Mouse (Mus musculus) thymus, adult 2 months (tissue): ENCODE data around the gene Lypd5.

Source experiments
- CTCF ChIP-seq: fragments of 200-500 bp; IDR thresholded peaks from 2 replicates; pipeline ENCODE4 v1.5.1; 2012; ENCODE audit warnings: mild to moderate bottlenecking, control low read depth, low read length, moderate library complexity, borderline replicate concordance; ENCODE audit not compliant: control insufficient read depth, poor library complexity, insufficient read depth; ENCODE audit errors: extremely low read depth
- POLR2A ChIP-seq: fragments of 200-500 bp; IDR thresholded peaks from 2 replicates; pipeline ENCODE4 v1.6.1; 2012; ENCODE audit warnings: mild to moderate bottlenecking, low read length, control low read depth, moderate library complexity; ENCODE audit not compliant: control insufficient read depth, poor library complexity, insufficient read depth; ENCODE audit errors: extremely low read depth

- no peak for TF ChIP-seq CTCF
- no peak for TF ChIP-seq POLR2A
Measured at GRCm38 (mm10) chr7:24327281-24327975, 21.6 kb upstream of the Lypd5 start.
